Mouse (Mus musculus): ENCODE measurements around the gene Dclk3.

DNA sequence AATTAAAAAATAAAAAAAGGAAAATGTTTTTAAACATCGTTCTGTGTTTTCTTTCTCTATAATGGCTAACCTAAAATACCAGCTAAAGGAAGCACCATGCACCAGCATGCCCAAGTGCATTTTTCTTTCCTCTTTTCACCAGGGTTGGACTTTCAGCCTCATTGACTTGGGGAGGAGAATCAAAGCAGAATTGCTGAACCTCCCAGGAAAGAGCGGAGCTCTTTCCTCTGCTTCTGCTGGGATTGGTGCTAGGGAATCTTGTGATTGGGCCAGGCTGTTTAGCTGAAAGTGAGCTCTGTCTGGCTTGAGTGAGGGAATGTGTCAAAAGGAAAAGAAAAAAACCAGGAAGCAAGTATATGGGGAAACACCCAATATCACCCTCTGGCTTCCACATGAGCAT, 10.1 kb downstream of the Dclk3 start:
- TF ChIP-seq POLR2A (IDR thresholded peaks at IDR 0.05; ENCODE audit: insufficient read depth, low read length) (no peak), EP300 (IDR thresholded peaks at IDR 0.05; ENCODE audit: insufficient read depth, low read depth, low read length) (no peak)

All from ES-Bruce4 (cell line).